Mouse (Mus musculus) lung, adult 2 months (tissue): ENCODE results near the gene Svs6.

Experiments
- CTCF ChIP-seq: fragments of 200-500 bp; IDR thresholded peaks from 2 replicates; pipeline ENCODE4 v1.5.1; 2011; ENCODE audit warnings: mild to moderate bottlenecking, low read length, control low read depth; ENCODE audit not compliant: insufficient read depth
- POLR2A ChIP-seq: fragments of 200-500 bp; IDR thresholded peaks from 2 replicates; pipeline ENCODE4 v1.6.1; 2011; ENCODE audit warnings: low read depth, mild to moderate bottlenecking, control low read depth, low read length, borderline replicate concordance; ENCODE audit errors: extremely low read depth

GRCm38 (mm10) chr2:164312599-164312998, 4.0 kb upstream of the Svs6 start:
- TF ChIP-seq CTCF = no peak
- no peak for TF ChIP-seq POLR2A
